Mouse (Mus musculus): ENCODE data around the gene Ccdc117. TPM values are rescaled to one million over a fixed set of nuclear protein-coding genes. Genes with fewer than 3 reads are reported as not detected.
"Not testable (repeated sequence)": the region's sequence is repeated elsewhere in the genome, so short reads cannot be mapped to it uniquely, and the experiment has no call there.

The Ccdc117 gene
- polyA plus RNA-seq, 1 experiment from 2014 or later = 29.6 TPM

DNA sequence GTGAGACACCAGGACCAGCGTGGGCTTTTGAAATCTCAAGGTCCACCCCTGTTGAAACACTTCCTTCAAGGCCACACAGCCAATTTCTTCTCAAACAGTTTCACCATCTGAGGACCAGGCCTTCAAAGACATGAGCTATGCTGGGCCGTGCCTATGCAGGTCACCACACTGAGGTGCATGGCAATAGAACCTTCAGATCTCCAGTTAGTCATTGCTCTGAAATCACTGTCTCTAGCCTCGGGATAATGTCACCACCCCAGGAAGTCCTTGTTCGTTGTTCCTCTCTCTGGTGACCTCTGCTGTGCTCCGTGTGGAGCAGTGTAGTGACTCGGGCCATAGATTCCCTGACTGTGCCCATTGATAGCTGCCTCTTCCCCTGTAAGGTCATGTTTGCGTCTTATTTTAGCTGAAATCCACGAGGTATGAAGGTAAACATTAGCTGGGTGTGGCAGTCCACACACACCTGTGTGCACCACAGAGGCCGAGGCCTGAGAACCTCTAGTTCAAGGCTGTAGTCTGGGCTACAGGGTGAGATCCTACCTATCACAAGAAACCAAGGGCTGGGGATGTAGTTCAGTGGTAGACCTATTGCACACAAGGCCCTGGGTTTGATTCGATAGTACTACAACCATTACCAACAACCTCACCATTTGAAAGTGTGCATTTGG lies 50.9 kb downstream of the Ccdc117 start:
- no peak overlapping the region for H3K27ac ChIP-seq
- H3K36me3 ChIP-seq = no peaks in the 10 kb centered on the region
- no peaks in the 10 kb centered on the region for H3K4me1 ChIP-seq
- no peak overlapping the region for H3K9ac ChIP-seq
- H3K9me3 ChIP-seq = no peaks in the 10 kb centered on the region
- no peak overlapping the region for H3K4me3 ChIP-seq
- no peaks in the 10 kb centered on the region for H3K27me3 ChIP-seq
- ATAC-seq (ENCODE audit: insufficient number of reproducible peaks, insufficient read depth, low FRiP score, low TSS enrichment) = no peak
- 76% methylated on average over 10 of the region's 10 CpGs for WGBS
- H3K4me2 ChIP-seq (replicated peaks) = no peak overlapping the region

DNA sequence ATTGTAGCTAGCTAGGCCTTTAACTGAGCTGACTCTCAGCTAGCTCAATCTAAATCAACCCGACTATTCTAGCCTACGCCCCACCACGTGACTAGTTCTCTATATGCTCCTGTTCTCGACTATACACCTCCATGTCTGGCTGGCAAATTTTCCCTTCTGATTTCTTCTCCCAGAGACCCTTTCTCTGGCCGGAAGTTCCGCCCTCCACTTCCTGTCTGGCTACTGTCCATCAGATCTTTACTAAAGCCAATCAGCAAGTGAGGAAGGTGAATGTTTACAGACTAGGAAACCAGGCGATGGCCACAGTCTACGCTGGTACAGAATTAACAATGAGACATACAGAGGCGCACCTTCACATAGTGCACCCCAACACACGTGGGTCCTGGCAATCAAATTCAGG lies 52.6 kb downstream of the Ccdc117 start:
- not testable (repeated sequence) for H3K27ac ChIP-seq; H3K9me3 ChIP-seq; H3K4me3 ChIP-seq; H3K9ac ChIP-seq; H3K27me3 ChIP-seq; H3K4me1 ChIP-seq; ATAC-seq (ENCODE audit: insufficient number of reproducible peaks, insufficient read depth, low FRiP score, low TSS enrichment); H3K4me2 ChIP-seq (replicated peaks); H3K36me3 ChIP-seq
- 86% methylated on average over 10 of the region's 10 CpGs for WGBS

DNA sequence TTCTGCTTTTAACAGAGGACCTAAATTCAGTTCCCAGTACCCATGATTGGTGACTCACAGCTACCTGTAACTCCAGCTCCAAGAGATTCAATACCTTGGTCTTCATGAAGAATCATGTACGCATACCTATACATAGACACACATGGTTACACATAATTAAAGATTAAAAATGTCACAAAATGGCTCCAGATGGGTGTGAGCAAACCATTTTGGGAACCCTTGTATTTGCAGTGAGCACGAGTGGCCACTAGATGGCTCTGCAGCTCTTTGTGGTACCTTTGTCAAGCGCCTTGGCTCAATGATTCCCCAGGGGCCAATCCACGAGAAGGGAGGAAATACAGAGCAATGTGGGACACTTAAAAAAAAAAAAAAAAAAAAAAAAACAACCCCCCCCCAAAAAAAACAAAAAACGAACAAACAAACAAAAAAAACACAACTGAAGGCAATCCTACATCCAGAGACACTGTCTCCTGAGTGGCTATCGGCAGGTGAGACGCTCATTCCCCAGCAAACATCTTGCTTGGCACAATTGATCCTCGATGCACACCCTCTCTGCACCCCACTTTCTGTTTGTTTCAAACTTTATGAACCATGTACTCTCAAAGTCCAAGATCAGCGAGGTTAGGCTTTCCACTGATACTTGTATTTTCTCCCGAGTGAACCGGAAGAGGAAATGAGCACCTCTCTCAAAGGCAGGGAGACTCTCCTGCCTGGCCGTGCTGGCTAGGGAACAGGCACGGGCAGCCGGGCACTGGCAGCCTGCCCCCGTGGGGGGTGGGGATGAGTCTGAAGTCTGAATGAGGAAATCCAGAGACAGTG lies 56.6 kb downstream of the Ccdc117 start:
- Histone ChIP-seq H3K27ac (no peak overlapping the region), H3K4me3 (peak overlapping the region; percentile 35), H3K9me3 (no peaks in the 10 kb centered on the region), H3K36me3 (no peaks in the 10 kb centered on the region), H3K9ac (peak overlapping the region; percentile 40; the same call in 1 of the 2 replicates), H3K4me1 (no peaks in the 10 kb centered on the region), H3K27me3 (no peaks in the 10 kb centered on the region), H3K4me2 (replicated peaks) (peak overlapping the region; percentile 55)
- WGBS = 15% methylated on average over 15 of the region's 15 CpGs
- ATAC-seq (ENCODE audit: insufficient number of reproducible peaks, insufficient read depth, low FRiP score, low TSS enrichment) = peak; percentile 35; the same call in 1 of the 2 replicates

DNA sequence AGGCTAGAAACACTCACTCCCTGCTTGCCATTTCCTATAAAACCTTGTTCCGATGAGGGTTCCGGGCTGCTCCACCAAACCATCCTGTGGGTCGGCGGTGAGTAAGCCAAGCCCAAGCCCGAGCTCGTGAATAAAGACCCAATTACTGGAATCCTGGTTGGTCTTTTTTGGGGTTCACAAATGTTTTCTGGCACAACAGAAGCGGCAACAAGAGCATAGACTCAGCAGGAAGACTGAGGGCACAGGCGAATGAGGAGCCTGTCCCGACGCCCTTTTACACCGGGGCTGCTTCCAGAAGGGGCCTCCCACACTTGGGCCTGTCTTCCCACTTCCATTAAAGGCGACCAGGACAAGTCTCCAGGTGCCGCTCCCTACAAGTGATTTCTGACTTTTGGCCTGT lies 59.4 kb downstream of the Ccdc117 start:
- WGBS = 88% methylated on average over 13 of the region's 13 CpGs
- no peaks in the 10 kb centered on the region for H3K36me3 ChIP-seq

More for the DNA sequence above, 59.4 kb downstream of the Ccdc117 start:
- Histone ChIP-seq H3K4me3 (no peak overlapping the region), H3K9ac (no peak overlapping the region), H3K4me1 (no peaks in the 10 kb centered on the region), H3K27me3 (no peaks in the 10 kb centered on the region), H3K9me3 (no peaks in the 10 kb centered on the region), H3K4me2 (replicated peaks) (no peak overlapping the region), H3K27ac (no peak overlapping the region)
- ATAC-seq (ENCODE audit: insufficient number of reproducible peaks, insufficient read depth, low FRiP score, low TSS enrichment) = no peak

Other genes with a start within 250 kb of the Ccdc117 start
- gene Znrf3, start 97.3 kb downstream of the Ccdc117 start, polyA plus RNA-seq (2016; fragmentation: Nextera tagmentation; extraction: Ambion mirVana) = 11.4 and 12.2 TPM in 2 replicates
- gene Xbp1, start 21.5 kb downstream of the Ccdc117 start, polyA plus RNA-seq (2016; fragmentation: Nextera tagmentation; extraction: Ambion mirVana) = 152 and 160 TPM in 2 replicates
- 0.13 TPM in 1 of 2 replicates, not detected in the other for gene Ankrd36, start 27.5 kb upstream of the Ccdc117 start, polyA plus RNA-seq (2016; fragmentation: Nextera tagmentation; extraction: Ambion mirVana)
- 184 and 189 TPM in 2 replicates for gene Mrps24, start 173.5 kb upstream of the Ccdc117 start, polyA plus RNA-seq (2016; fragmentation: Nextera tagmentation; extraction: Ambion mirVana)
- 27.4 and 28.6 TPM in 2 replicates for gene Urgcp, start 220.2 kb upstream of the Ccdc117 start, polyA plus RNA-seq (2016; fragmentation: Nextera tagmentation; extraction: Ambion mirVana)
- gene Dbnl, start 246.3 kb upstream of the Ccdc117 start, polyA plus RNA-seq (2016; fragmentation: Nextera tagmentation; extraction: Ambion mirVana) = 132 and 139 TPM in 2 replicates